Mouse (Mus musculus): ENCODE data around the gene Csnk2a2. TPM values are rescaled to one million over a fixed set of nuclear protein-coding genes. Genes with fewer than 3 reads are reported as not detected.

Csnk2a2 gene
- polyA plus RNA-seq, 1 experiment from 2014 or later, result 7.1 TPM

- H3K4me1 ChIP-seq, result no peaks in the 10 kb centered on the region
- no peak for ATAC-seq (ENCODE audit: extremely low read depth, insufficient number of reproducible peaks, low FRiP score, low TSS enrichment)
- no peak overlapping the region for H3K9ac ChIP-seq
- no peak overlapping the region for H3K4me2 ChIP-seq
- no peak overlapping the region for H3K4me3 ChIP-seq
- no peaks in the 10 kb centered on the region for H3K27me3 ChIP-seq (replicated peaks)
- H3K27ac ChIP-seq (replicated peaks), result no peak overlapping the region
- WGBS, result 95% methylated on average over 4 of the region's 4 CpGs
- peaks cover 89% of the 10 kb centered on the region for H3K36me3 ChIP-seq
- no peaks in the 10 kb centered on the region for H3K9me3 ChIP-seq
Observed at GRCm38 (mm10) chr8:95470008-95470407, 19.8 kb downstream of the Csnk2a2 start.

- Histone ChIP-seq H3K4me2 (no peak overlapping the region), H3K27ac (replicated peaks) (no peak overlapping the region), H3K27me3 (replicated peaks) (no peaks in the 10 kb centered on the region), H3K9me3 (no peaks in the 10 kb centered on the region), H3K9ac (no peak overlapping the region), H3K4me3 (no peak overlapping the region), H3K36me3 (peaks cover 90% of the 10 kb centered on the region), H3K4me1 (no peaks in the 10 kb centered on the region)
- ATAC-seq (ENCODE audit: extremely low read depth, insufficient number of reproducible peaks, low FRiP score, low TSS enrichment), result no peak
- WGBS, result 93% methylated on average over 3 of the region's 3 CpGs
Observed at GRCm38 (mm10) chr8:95468995-95469394, 20.8 kb downstream of the Csnk2a2 start.

- Histone ChIP-seq H3K27me3 (replicated peaks) (no peaks in the 10 kb centered on the region), H3K27ac (replicated peaks) (no peak overlapping the region), H3K9ac (no peak overlapping the region), H3K4me3 (no peak overlapping the region), H3K36me3 (peaks cover 89% of the 10 kb centered on the region), H3K4me1 (no peaks in the 10 kb centered on the region), H3K9me3 (no peaks in the 10 kb centered on the region), H3K4me2 (no peak overlapping the region)
- 70% methylated on average over 2 of the region's 2 CpGs for WGBS
- no peak for ATAC-seq (ENCODE audit: extremely low read depth, insufficient number of reproducible peaks, low FRiP score, low TSS enrichment)
Observed at GRCm38 (mm10) chr8:95466543-95466942, 23.3 kb downstream of the Csnk2a2 start.

GRCm38 (mm10) chr8:95452518-95452917, 37.3 kb downstream of the Csnk2a2 start:
- 64% methylated on average over 8 of the region's 8 CpGs for WGBS
- Histone ChIP-seq H3K27ac (replicated peaks) (no peak overlapping the region), H3K27me3 (replicated peaks) (no peaks in the 10 kb centered on the region), H3K9me3 (no peaks in the 10 kb centered on the region), H3K36me3 (peaks cover 97% of the 10 kb centered on the region), H3K4me3 (no peak overlapping the region), H3K4me2 (no peak overlapping the region), H3K4me1 (no peaks in the 10 kb centered on the region), H3K9ac (no peak overlapping the region)
- ATAC-seq (ENCODE audit: extremely low read depth, insufficient number of reproducible peaks, low FRiP score, low TSS enrichment), result no peak

- Histone ChIP-seq H3K9ac (no peak overlapping the region), H3K27me3 (replicated peaks) (no peaks in the 10 kb centered on the region)
- WGBS, result 95% methylated on average over 5 of the region's 5 CpGs
Observed at GRCm38 (mm10) chr8:95450271-95450670, 39.6 kb downstream of the Csnk2a2 start.

GRCm38 (mm10) chr8:95447661-95448060, 42.2 kb downstream of the Csnk2a2 start:
- no peak overlapping the region for H3K4me3 ChIP-seq
- no peak for ATAC-seq (ENCODE audit: extremely low read depth, insufficient number of reproducible peaks, low FRiP score, low TSS enrichment)
- H3K4me2 ChIP-seq, result no peak overlapping the region
- no peak overlapping the region for H3K27ac ChIP-seq (replicated peaks)
- no peaks in the 10 kb centered on the region for H3K9me3 ChIP-seq
- H3K36me3 ChIP-seq, result peaks cover 59% of the 10 kb centered on the region
- H3K27me3 ChIP-seq (replicated peaks), result no peaks in the 10 kb centered on the region
- 85% methylated on average over 7 of the region's 7 CpGs for WGBS
- no peak overlapping the region for H3K9ac ChIP-seq
- H3K4me1 ChIP-seq, result no peaks in the 10 kb centered on the region

More at GRCm38 (mm10) chr8:95450271-95450670, 39.6 kb downstream of the Csnk2a2 start:
- Histone ChIP-seq H3K27ac (replicated peaks) (no peak overlapping the region), H3K9me3 (no peaks in the 10 kb centered on the region), H3K4me1 (no peaks in the 10 kb centered on the region), H3K4me2 (no peak overlapping the region), H3K36me3 (peaks cover 84% of the 10 kb centered on the region), H3K4me3 (no peak overlapping the region)
- no peak for ATAC-seq (ENCODE audit: extremely low read depth, insufficient number of reproducible peaks, low FRiP score, low TSS enrichment)

GRCm38 (mm10) chr8:95445042-95445441, 44.8 kb downstream of the Csnk2a2 start:
- 80% methylated on average over 4 of the region's 4 CpGs for WGBS
- Histone ChIP-seq H3K27me3 (replicated peaks) (no peaks in the 10 kb centered on the region), H3K4me3 (no peak overlapping the region), H3K4me1 (peaks cover 9% of the 10 kb centered on the region; the same call in 1 of the 2 replicates), H3K9me3 (no peaks in the 10 kb centered on the region), H3K9ac (no peak overlapping the region), H3K36me3 (peaks cover 35% of the 10 kb centered on the region), H3K27ac (replicated peaks) (no peak overlapping the region), H3K4me2 (no peak overlapping the region)
- ATAC-seq (ENCODE audit: extremely low read depth, insufficient number of reproducible peaks, low FRiP score, low TSS enrichment), result no peak

- 61% methylated on average over 5 of the region's 5 CpGs for WGBS
- Histone ChIP-seq H3K4me2 (no peak overlapping the region), H3K9me3 (no peaks in the 10 kb centered on the region), H3K4me1 (peaks cover 14% of the 10 kb centered on the region; the same call in 1 of the 2 replicates), H3K9ac (no peak overlapping the region), H3K4me3 (no peak overlapping the region), H3K27ac (replicated peaks) (no peak overlapping the region), H3K27me3 (replicated peaks) (no peaks in the 10 kb centered on the region), H3K36me3 (no peaks in the 10 kb centered on the region; the same call in 1 of the 2 replicates)
- ATAC-seq (ENCODE audit: extremely low read depth, insufficient number of reproducible peaks, low FRiP score, low TSS enrichment), result no peak
Observed at GRCm38 (mm10) chr8:95441491-95442039, 48.3 kb downstream of the Csnk2a2 start.

GRCm38 (mm10) chr8:95440168-95440709, 49.6 kb downstream of the Csnk2a2 start:
- no peak for ATAC-seq (ENCODE audit: extremely low read depth, insufficient number of reproducible peaks, low FRiP score, low TSS enrichment)
- Histone ChIP-seq H3K36me3 (no peaks in the 10 kb centered on the region), H3K9ac (no peak overlapping the region), H3K27me3 (replicated peaks) (no peaks in the 10 kb centered on the region), H3K27ac (replicated peaks) (no peak overlapping the region), H3K9me3 (no peaks in the 10 kb centered on the region), H3K4me1 (peaks cover 14% of the 10 kb centered on the region; the same call in 1 of the 2 replicates), H3K4me2 (no peak overlapping the region), H3K4me3 (no peak overlapping the region)
- WGBS, result 61% methylated on average over 5 of the region's 5 CpGs

- H3K27me3 ChIP-seq (replicated peaks), result no peaks in the 10 kb centered on the region
- no peak overlapping the region for H3K4me2 ChIP-seq
- no peak for ATAC-seq (ENCODE audit: extremely low read depth, insufficient number of reproducible peaks, low FRiP score, low TSS enrichment)
- 71% methylated on average over 2 of the region's 2 CpGs for WGBS
- no peaks in the 10 kb centered on the region for H3K36me3 ChIP-seq
- no peak overlapping the region for H3K27ac ChIP-seq (replicated peaks)
- no peak overlapping the region for H3K4me3 ChIP-seq
- H3K9ac ChIP-seq, result no peak overlapping the region
- H3K4me1 ChIP-seq, result peaks cover 14% of the 10 kb centered on the region; the same call in 1 of the 2 replicates
- no peaks in the 10 kb centered on the region for H3K9me3 ChIP-seq
Observed at GRCm38 (mm10) chr8:95439421-95439820, 50.4 kb downstream of the Csnk2a2 start.

GRCm38 (mm10) chr8:95437341-95437992, 52.4 kb downstream of the Csnk2a2 start:
- 37% methylated on average over 5 of the region's 5 CpGs for WGBS
- no peaks in the 10 kb centered on the region for H3K27me3 ChIP-seq (replicated peaks)
- peaks cover 28% of the 10 kb centered on the region for H3K4me1 ChIP-seq
- H3K4me2 ChIP-seq, result no peak overlapping the region
- H3K9ac ChIP-seq, result no peak overlapping the region
- no peak overlapping the region for H3K27ac ChIP-seq (replicated peaks)
- no peak for ATAC-seq (ENCODE audit: extremely low read depth, insufficient number of reproducible peaks, low FRiP score, low TSS enrichment)
- H3K9me3 ChIP-seq, result no peaks in the 10 kb centered on the region
- H3K36me3 ChIP-seq, result no peaks in the 10 kb centered on the region
- H3K4me3 ChIP-seq, result no peak overlapping the region

GRCm38 (mm10) chr8:95435930-95436329, 53.9 kb downstream of the Csnk2a2 start:
- 83% methylated on average over 3 of the region's 3 CpGs for WGBS
- Histone ChIP-seq H3K36me3 (no peaks in the 10 kb centered on the region), H3K4me1 (peaks cover 34% of the 10 kb centered on the region), H3K9me3 (no peaks in the 10 kb centered on the region), H3K4me2 (no peak overlapping the region), H3K9ac (no peak overlapping the region), H3K4me3 (no peak overlapping the region), H3K27ac (replicated peaks) (no peak overlapping the region), H3K27me3 (replicated peaks) (no peaks in the 10 kb centered on the region)
- no peak for ATAC-seq (ENCODE audit: extremely low read depth, insufficient number of reproducible peaks, low FRiP score, low TSS enrichment)

Measured in heart, embryonic 13.5 days (tissue).